In the genomic region with DNA sequence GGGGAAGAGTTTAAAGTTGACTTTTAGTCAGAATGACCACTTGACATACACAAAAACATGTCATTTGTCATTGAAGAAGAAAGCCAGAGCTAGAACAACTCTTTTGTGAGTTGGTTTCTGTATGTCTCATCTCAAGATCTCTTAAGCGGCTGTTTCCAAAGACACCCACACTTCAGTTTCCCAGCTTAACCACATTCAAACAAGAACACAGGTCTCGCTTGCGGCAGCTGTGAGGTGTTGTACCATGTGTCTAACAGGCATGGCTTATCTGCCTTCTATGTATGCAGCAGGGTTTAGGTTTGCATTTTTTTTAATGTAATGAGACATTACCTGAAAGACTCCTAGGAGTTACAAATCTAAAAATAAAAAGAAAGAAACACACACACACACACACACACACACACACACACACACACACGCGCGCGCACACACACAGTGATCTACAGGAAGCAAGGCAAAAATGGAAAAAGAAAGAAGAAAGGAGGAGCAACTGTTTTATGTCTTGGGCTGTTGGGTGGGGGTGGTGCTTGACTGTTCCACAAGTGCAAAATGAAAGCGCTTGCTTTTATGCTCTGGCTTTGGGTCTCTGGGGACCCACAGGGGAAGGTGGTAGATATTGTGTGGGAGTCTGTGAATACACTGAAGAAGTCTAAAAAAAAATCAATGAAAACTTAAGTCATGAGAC, we compare ENCODE assay signal across 15 mouse cellular contexts.
DNase-seq lines count a peak whose midpoint lies in the region; ATAC-seq and TF ChIP-seq lines count a peak whose summit lies in the region.
"Had no signal": no experiment of that assay in that cellular context is flagged by ENCODE, and none has a peak within 500 bp of the region (broad histone marks: within the 10 kb centered on the region; RNA-seq: fewer than 3 reads in every experiment).

No protein-coding gene starts in this region.

- no peak overlapping the region for H3K27ac ChIP-seq in layer of hippocampus, adult 2 months
- H3K27ac ChIP-seq: embryonic facial prominence, embryonic 13.5 days; hindbrain, embryonic 12.5 days had no signal

- peaks cover 8% of the 10 kb centered on the region; the same call in 1 of the 2 replicates for H3K4me1 ChIP-seq in megakaryocyte, embryonic 14.5 days
- H3K4me1 ChIP-seq: embryonic facial prominence, embryonic 13.5 days; hindbrain, embryonic 12.5 days had no signal

- peak; percentile 84 for ATAC-seq in CD4-positive, CD25-positive, alpha-beta regulatory T cell, adult 4 months
- ATAC-seq: forebrain, embryonic 16.5 days; lung, postnatal 0 days had no signal

- peak; percentile 54 for DNase-seq in A20 (ENCODE audit: low read depth, low spot score)
- DNase-seq in splenic B cell, adult 2 months (ENCODE audit: low read depth, low spot score) = peak; percentile 79
- DNase-seq in right cerebral cortex, adult 2 months (ENCODE audit: low spot score in 2 of 2) = no peak
- DNase-seq in layer of hippocampus, adult 2 months (ENCODE audit: low spot score in 2 of 2) = no peak
- no peak for DNase-seq in left cerebral cortex, postnatal 4 days
- DNase-seq: cerebellum, postnatal 25 days; heart, adult 11 months; kidney, adult 9 months; right cerebral cortex, postnatal 4 days had no signal

- peak overlapping the region; percentile 69 for H3K4me3 ChIP-seq in megakaryocyte, embryonic 14.5 days (replicated peaks)
- no peak overlapping the region for H3K4me3 ChIP-seq in layer of hippocampus, adult 2 months
- H3K4me3 ChIP-seq: embryonic facial prominence, embryonic 13.5 days; hindbrain, embryonic 12.5 days had no signal

- no peaks in the 10 kb centered on the region for H3K36me3 ChIP-seq in megakaryocyte, embryonic 14.5 days (replicated peaks; ENCODE audit: low read length)
- H3K36me3 ChIP-seq in splenic B cell, adult 2 months (ENCODE audit: control insufficient read depth, insufficient read depth, low read length, poor library complexity, severe bottlenecking) = no peaks in the 10 kb centered on the region
- H3K36me3 ChIP-seq: embryonic facial prominence, embryonic 13.5 days; hindbrain, embryonic 12.5 days had no signal

- no peak for TF ChIP-seq CTCF in layer of hippocampus, adult 2 months (conservative IDR thresholded peaks at IDR 0.05)

- intact Hi-C loops in left cerebral cortex, postnatal 4 days (cut with DNase I) = no loop called here

- H3K9me3 ChIP-seq in megakaryocyte, embryonic 14.5 days = no peaks in the 10 kb centered on the region
- H3K9me3 ChIP-seq: embryonic facial prominence, embryonic 13.5 days; hindbrain, embryonic 12.5 days had no signal

- no peaks in the 10 kb centered on the region for H3K27me3 ChIP-seq in megakaryocyte, embryonic 14.5 days (replicated peaks)
- H3K27me3 ChIP-seq in splenic B cell, adult 2 months (ENCODE audit: control insufficient read depth, insufficient read depth, low read length, poor library complexity, severe bottlenecking) = no peaks in the 10 kb centered on the region
- H3K27me3 ChIP-seq: embryonic facial prominence, embryonic 13.5 days; hindbrain, embryonic 12.5 days had no signal

Comparison
In these comparisons a context has a peak if more than half of its experiments do, and no peak if none do; other contexts are left out.
1. DNase-seq: peak in A20 (single experiment) and splenic B cell, adult 2 months (single experiment); none in right cerebral cortex, adult 2 months (0 of 2), layer of hippocampus, adult 2 months (0 of 2) and left cerebral cortex, postnatal 4 days (single experiment).